Mouse (Mus musculus) stomach, embryonic 16.5 days (tissue): Measurements from ENCODE around the gene Mrm3. TPM values are rescaled to one million over a fixed set of nuclear protein-coding genes. Genes with fewer than 3 reads are reported as not detected.
A peak's percentile ranks its signal among the peaks of the same experiment; 100 is the strongest.

Experiments used
- ATAC-seq: fragments of 200-750 bp; cut with Nextera tagmentation; 2 replicates; pipeline ENCODE4 v1.8.0; 2017; ENCODE audit warnings: moderate number of reproducible peaks, moderate TSS enrichment; ENCODE audit not compliant: insufficient read depth, low FRiP score
- H3K27ac ChIP-seq: fragments of 300-500 bp; sonication (generic); 2 replicates; pipeline ENCODE4 v1.5.1; 2014; ENCODE audit warnings: low read length
- H3K27me3 ChIP-seq: fragments of 300-500 bp; sonication (generic); 2 replicates; pipeline ENCODE4 v1.6.1; 2014; ENCODE audit warnings: low read length, control low read depth, mixed read lengths; ENCODE audit not compliant: control insufficient read depth, insufficient read depth
- H3K36me3 ChIP-seq: fragments of 300-500 bp; sonication (generic); 2 replicates; pipeline ENCODE4 v1.6.1; 2014; ENCODE audit warnings: low read length; ENCODE audit not compliant: control insufficient read depth, insufficient read depth
- H3K4me1 ChIP-seq: fragments of 300-500 bp; sonication (generic); 2 replicates; pipeline ENCODE4 v1.6.1; 2014; ENCODE audit warnings: low read length, control low read depth, mixed read lengths; ENCODE audit not compliant: control insufficient read depth, insufficient read depth
- H3K4me2 ChIP-seq: fragments of 300-500 bp; sonication (generic); 2 replicates; pipeline ENCODE4 v1.6.1; 2014; ENCODE audit warnings: low read depth, low read length, mixed read lengths
- H3K4me3 ChIP-seq: fragments of 300-500 bp; sonication (generic); replicated peaks from 2 replicates; pipeline ENCODE4 v1.5.1; 2014; ENCODE audit warnings: mild to moderate bottlenecking, low read length
- H3K9ac ChIP-seq: fragments of 300-500 bp; sonication (generic); 2 replicates; pipeline ENCODE4 v1.6.1; 2014; ENCODE audit warnings: low read length
- H3K9me3 ChIP-seq: fragments of 300-500 bp; sonication (generic); replicated peaks from 2 replicates; pipeline ENCODE4 v1.6.1; 2016; ENCODE audit warnings: low read length, control low read depth; ENCODE audit not compliant: control insufficient read depth
- WGBS: fragments of 180-500 bp; shearing (Covaris S2); extraction: QIAGEN DNeasy Blood & Tissue Kit; methylation state at CpG from one replicate; pipeline ENCODE4 v1.1.7; 2014; 5-methylcytosine and 5-hydroxymethylcytosine counted together
- polyA plus RNA-seq: library from polyadenylated mRNA; unstranded; fragments of >200 nt; fragmentation: Nextera tagmentation; extraction: Ambion mirVana; gene quantifications from 2 replicates; pipeline ENCODE4 v1.2.1, GENCODE M21; 2015

Gene Mrm3
- polyA plus RNA-seq, 1 experiment from 2014 or later: 22.3 TPM

- no peaks in the 10 kb centered on the region for H3K27me3 ChIP-seq
- peaks cover 8% of the 10 kb centered on the region for H3K4me1 ChIP-seq
- ATAC-seq: no peak
- H3K9ac ChIP-seq: peak overlapping the region; percentile 26; the same call in 1 of the 2 replicates
- H3K9me3 ChIP-seq: no peaks in the 10 kb centered on the region
- WGBS: 59% methylated on average over 14 of the region's 14 CpGs
- H3K36me3 ChIP-seq: no peaks in the 10 kb centered on the region
- H3K4me3 ChIP-seq: no peak overlapping the region
- no peak overlapping the region for H3K4me2 ChIP-seq
- peak overlapping the region; percentile 43; the same call in 1 of the 2 replicates for H3K27ac ChIP-seq
Measured at GRCm38 (mm10) chr11:76278960-76279852, 35.7 kb downstream of the Mrm3 start.

GRCm38 (mm10) chr11:76279971-76280370, 36.5 kb downstream of the Mrm3 start:
- 54% methylated on average over 2 of the region's 2 CpGs for WGBS
- H3K4me2 ChIP-seq: no peak overlapping the region
- H3K4me1 ChIP-seq: peaks cover 8% of the 10 kb centered on the region
- no peaks in the 10 kb centered on the region for H3K9me3 ChIP-seq
- no peak for ATAC-seq
- no peaks in the 10 kb centered on the region for H3K36me3 ChIP-seq
- H3K4me3 ChIP-seq: no peak overlapping the region
- no peak overlapping the region for H3K27ac ChIP-seq
- H3K27me3 ChIP-seq: no peaks in the 10 kb centered on the region
- peak overlapping the region; percentile 26; the same call in 1 of the 2 replicates for H3K9ac ChIP-seq

GRCm38 (mm10) chr11:76283841-76284240, 40.3 kb downstream of the Mrm3 start:
- no peak for ATAC-seq
- Histone ChIP-seq H3K36me3 (no peaks in the 10 kb centered on the region), H3K4me1 (peaks cover 28% of the 10 kb centered on the region), H3K9me3 (no peaks in the 10 kb centered on the region), H3K27me3 (no peaks in the 10 kb centered on the region), H3K27ac (no peak overlapping the region), H3K4me2 (no peak overlapping the region), H3K4me3 (no peak overlapping the region), H3K9ac (no peak overlapping the region)
- WGBS: 83% methylated on average over 6 of the region's 6 CpGs

GRCm38 (mm10) chr11:76285431-76286075, 42.0 kb downstream of the Mrm3 start:
- H3K4me3 ChIP-seq: no peak overlapping the region
- no peak overlapping the region for H3K4me2 ChIP-seq
- no peaks in the 10 kb centered on the region for H3K27me3 ChIP-seq
- H3K27ac ChIP-seq: no peak overlapping the region
- WGBS: 41% methylated on average over 7 of the region's 7 CpGs
- no peak for ATAC-seq
- H3K4me1 ChIP-seq: peaks cover 20% of the 10 kb centered on the region
- H3K9ac ChIP-seq: no peak overlapping the region
- H3K36me3 ChIP-seq: no peaks in the 10 kb centered on the region
- no peaks in the 10 kb centered on the region for H3K9me3 ChIP-seq

- Histone ChIP-seq H3K4me3 (no peak overlapping the region), H3K36me3 (no peaks in the 10 kb centered on the region), H3K27me3 (no peaks in the 10 kb centered on the region), H3K9ac (0 out of 2 replicates have a peak overlapping the region, but pooled peaks have one; percentile 0), H3K9me3 (no peaks in the 10 kb centered on the region), H3K27ac (no peak overlapping the region; the same call in 1 of the 2 replicates), H3K4me1 (peaks cover 23% of the 10 kb centered on the region), H3K4me2 (no peak overlapping the region)
- WGBS: 43% methylated on average over 10 of the region's 10 CpGs
- ATAC-seq: 0 out of 2 replicates have a peak, but pooled peaks have one; percentile 15
Measured at GRCm38 (mm10) chr11:76286534-76287126, 43.1 kb downstream of the Mrm3 start.

GRCm38 (mm10) chr11:76287301-76287700, 43.8 kb downstream of the Mrm3 start:
- Histone ChIP-seq H3K9ac (0 out of 2 replicates have a peak overlapping the region, but pooled peaks have one; percentile 0), H3K27ac (no peak overlapping the region), H3K9me3 (no peaks in the 10 kb centered on the region), H3K4me2 (no peak overlapping the region), H3K4me1 (peaks cover 29% of the 10 kb centered on the region), H3K4me3 (no peak overlapping the region), H3K27me3 (no peaks in the 10 kb centered on the region), H3K36me3 (no peaks in the 10 kb centered on the region)
- WGBS: 46% methylated on average over 10 of the region's 10 CpGs
- ATAC-seq: no peak

- H3K9me3 ChIP-seq: no peaks in the 10 kb centered on the region
- no peak overlapping the region for H3K4me3 ChIP-seq
- no peaks in the 10 kb centered on the region for H3K36me3 ChIP-seq
- no peak overlapping the region for H3K4me2 ChIP-seq
- H3K4me1 ChIP-seq: peaks cover 38% of the 10 kb centered on the region
- H3K9ac ChIP-seq: no peak overlapping the region
- 88% methylated on average over 6 of the region's 6 CpGs for WGBS
- no peaks in the 10 kb centered on the region for H3K27me3 ChIP-seq
- no peak for ATAC-seq
- H3K27ac ChIP-seq: no peak overlapping the region
Measured at GRCm38 (mm10) chr11:76288645-76289044, 45.1 kb downstream of the Mrm3 start.

- Histone ChIP-seq H3K9me3 (no peaks in the 10 kb centered on the region), H3K4me3 (no peak overlapping the region), H3K4me2 (no peak overlapping the region), H3K27me3 (no peaks in the 10 kb centered on the region), H3K9ac (peak overlapping the region; percentile 23; the same call in 1 of the 2 replicates), H3K27ac (peak overlapping the region; percentile 67), H3K36me3 (no peaks in the 10 kb centered on the region), H3K4me1 (peaks cover 47% of the 10 kb centered on the region)
- ATAC-seq: no peak
- 43% methylated on average over 11 of the region's 11 CpGs for WGBS
Measured at GRCm38 (mm10) chr11:76290367-76290766, 46.9 kb downstream of the Mrm3 start.
